Mouse (Mus musculus) hindlimb bud, embryonic 11.5 days (tissue): ENCODE measurements at regions not wholly inside any gene's neighbourhood (a gene's known extent, or its start where the extent isn't known, plus 50 kb on each side); places are given as distances from the start of the nearest gene placed in this dataset.

ENCODE experiments used
- DNase-seq: peaks from one replicate; pipeline ENCODE4 v3.0.0-alpha.2; 2012; ENCODE audit warnings: low read depth, low spot score; ENCODE audit errors: extremely low spot score

GRCm38 (mm10) chr17:14610791-14611522 is 83.1 kb downstream of the Thbs2 start:
- no peak for DNase-seq

- DNase-seq = no peak
Observed at GRCm38 (mm10) chr17:14608845-14609244, 85.2 kb downstream of the Thbs2 start.

GRCm38 (mm10) chr17:14606356-14606989 is 87.6 kb downstream of the Thbs2 start:
- DNase-seq = no peak

GRCm38 (mm10) chr17:14599681-14600080 is 94.4 kb downstream of the Thbs2 start:
- DNase-seq = no peak

- DNase-seq = no peak
Observed at GRCm38 (mm10) chr17:14596470-14596869, 97.6 kb downstream of the Thbs2 start.

- DNase-seq = no peak
Observed at GRCm38 (mm10) chr17:14595525-14595924, 98.5 kb downstream of the Thbs2 start.

GRCm38 (mm10) chr17:14588086-14588817 is 105.8 kb downstream of the Thbs2 start:
- DNase-seq = no peak

GRCm38 (mm10) chr17:14579671-14580070 is 114.4 kb downstream of the Thbs2 start:
- DNase-seq = no peak

GRCm38 (mm10) chr17:14578721-14579120 is 115.3 kb downstream of the Thbs2 start:
- no peak for DNase-seq

- DNase-seq = no peak
Observed at GRCm38 (mm10) chr17:14578194-14578593, 115.8 kb downstream of the Thbs2 start.

GRCm38 (mm10) chr17:14576159-14576558 is 117.9 kb downstream of the Thbs2 start:
- DNase-seq = no peak

GRCm38 (mm10) chr17:14571143-14571542 is 122.9 kb downstream of the Thbs2 start:
- no peak for DNase-seq

GRCm38 (mm10) chr17:14570266-14570775 is 123.7 kb downstream of the Thbs2 start:
- no peak for DNase-seq

- DNase-seq = no peak
Observed at GRCm38 (mm10) chr17:14562191-14562590, 131.8 kb downstream of the Thbs2 start.

GRCm38 (mm10) chr17:14557214-14557613 is 136.8 kb downstream of the Thbs2 start:
- no peak for DNase-seq

- no peak for DNase-seq
Observed at GRCm38 (mm10) chr17:14553195-14553594, 140.8 kb downstream of the Thbs2 start.

GRCm38 (mm10) chr17:14552081-14552480 is 142.0 kb downstream of the Thbs2 start:
- no peak for DNase-seq

- no peak for DNase-seq
Observed at GRCm38 (mm10) chr17:14551610-14552009, 142.4 kb downstream of the Thbs2 start.

GRCm38 (mm10) chr17:14545822-14546473 is 148.1 kb downstream of the Thbs2 start:
- peak; percentile 30 for DNase-seq

GRCm38 (mm10) chr17:14544343-14545002 is 149.6 kb downstream of the Thbs2 start:
- DNase-seq = no peak

GRCm38 (mm10) chr17:14541035-14541434 is 153.0 kb downstream of the Thbs2 start:
- DNase-seq = no peak
